Mouse (Mus musculus): Measurements from ENCODE around the gene Ang.

GRCm38 (mm10) chr14:51083805-51084204, 7.1 kb upstream of the Ang start:
- no peak for TF ChIP-seq EP300 (IDR thresholded peaks at IDR 0.05)
- no peak for TF ChIP-seq CTCF (IDR thresholded peaks at IDR 0.05)

Data from lung, postnatal 0 days (tissue).